Mouse (Mus musculus): ENCODE measurements around the gene Xpnpep1. TPM values are rescaled to one million over a fixed set of nuclear protein-coding genes. Genes with fewer than 3 reads are reported as not detected.

Gene Xpnpep1
- polyA plus RNA-seq, 1 experiment: 185 TPM

DNA sequence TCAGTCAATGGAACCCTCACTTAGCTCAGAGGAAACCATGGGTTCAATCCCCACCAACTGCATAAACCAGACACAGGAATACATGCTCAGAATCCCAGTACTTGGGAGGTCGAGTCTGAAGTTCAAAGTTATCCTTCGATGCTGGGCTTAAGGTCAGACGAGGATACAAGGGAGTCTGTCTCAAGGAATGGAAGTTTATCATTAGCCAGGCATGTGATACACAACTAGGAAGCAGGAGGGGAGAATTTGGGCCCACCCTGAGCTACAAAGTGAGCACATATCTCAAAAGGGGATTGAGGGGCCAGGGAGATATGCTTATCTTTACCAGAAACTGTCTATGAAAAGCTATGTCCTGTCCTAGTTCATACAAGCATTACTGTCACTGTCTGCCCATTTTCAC, 7.4 kb downstream of the Xpnpep1 start:
- peaks cover 2% of the 10 kb centered on the region for H3K4me1 ChIP-seq (ENCODE audit: control insufficient read depth, insufficient read depth, low read length)
- no peaks in the 10 kb centered on the region for H3K9me3 ChIP-seq (replicated peaks; ENCODE audit: control insufficient read depth, insufficient read depth, low read length, poor library complexity, severe bottlenecking)
- peaks cover 6% of the 10 kb centered on the region for H3K36me3 ChIP-seq (ENCODE audit: control insufficient read depth, insufficient read depth, low read length, poor library complexity, severe bottlenecking)

DNA sequence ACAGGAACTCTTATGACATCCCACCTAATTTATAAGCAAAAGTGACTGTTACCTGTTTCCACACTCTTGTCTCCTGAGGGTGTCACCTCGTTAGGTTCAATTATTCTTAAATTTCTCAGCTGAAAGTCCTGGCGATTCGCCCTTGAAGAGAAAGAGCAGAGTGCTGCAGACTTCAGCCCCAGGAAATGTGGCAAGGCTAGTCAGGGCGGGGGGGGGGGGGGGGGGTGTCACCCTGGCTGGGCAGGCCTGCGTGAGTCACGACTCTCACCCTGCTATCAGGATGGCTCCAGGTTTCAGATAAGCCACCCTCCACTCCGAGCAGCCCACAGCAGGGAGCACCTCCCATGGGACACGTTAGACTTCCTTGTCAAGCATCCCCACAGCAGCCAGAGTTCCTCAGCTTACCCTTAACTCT, 8.1 kb downstream of the Xpnpep1 start:
- Histone ChIP-seq H3K4me3 (ENCODE audit: low read depth, low read length) (no peak overlapping the region), H3K36me3 (ENCODE audit: control insufficient read depth, insufficient read depth, low read length, poor library complexity, severe bottlenecking) (peaks cover 6% of the 10 kb centered on the region), H3K27me3 (ENCODE audit: control insufficient read depth, insufficient read depth, low read length, poor library complexity, severe bottlenecking) (no peaks in the 10 kb centered on the region), H3K9ac (ENCODE audit: low read depth, poor library complexity, severe bottlenecking) (no peak overlapping the region), H3K4me1 (ENCODE audit: control insufficient read depth, insufficient read depth, low read length) (peaks cover 2% of the 10 kb centered on the region), H3K9me3 (replicated peaks; ENCODE audit: control insufficient read depth, insufficient read depth, low read length, poor library complexity, severe bottlenecking) (no peaks in the 10 kb centered on the region), H3K27ac (ENCODE audit: insufficient read depth, low read length) (no peak overlapping the region)
- no peak for TF ChIP-seq POLR2A (IDR thresholded peaks at IDR 0.05; ENCODE audit: insufficient read depth, low read length)

More for the DNA sequence above, 7.4 kb downstream of the Xpnpep1 start:
- no peaks in the 10 kb centered on the region for H3K27me3 ChIP-seq (ENCODE audit: control insufficient read depth, insufficient read depth, low read length, poor library complexity, severe bottlenecking)
- H3K9ac ChIP-seq (ENCODE audit: low read depth, poor library complexity, severe bottlenecking): no peak overlapping the region
- H3K27ac ChIP-seq (ENCODE audit: insufficient read depth, low read length): no peak overlapping the region
- no peak overlapping the region for H3K4me3 ChIP-seq (ENCODE audit: low read depth, low read length)
- no peak for TF ChIP-seq EP300 (IDR thresholded peaks at IDR 0.05; ENCODE audit: insufficient read depth, low read depth, low read length)
- TF ChIP-seq POLR2A (IDR thresholded peaks at IDR 0.05; ENCODE audit: insufficient read depth, low read length): no peak
- TF ChIP-seq CTCF (IDR thresholded peaks at IDR 0.05; ENCODE audit: low read depth, low read length): no peak

DNA sequence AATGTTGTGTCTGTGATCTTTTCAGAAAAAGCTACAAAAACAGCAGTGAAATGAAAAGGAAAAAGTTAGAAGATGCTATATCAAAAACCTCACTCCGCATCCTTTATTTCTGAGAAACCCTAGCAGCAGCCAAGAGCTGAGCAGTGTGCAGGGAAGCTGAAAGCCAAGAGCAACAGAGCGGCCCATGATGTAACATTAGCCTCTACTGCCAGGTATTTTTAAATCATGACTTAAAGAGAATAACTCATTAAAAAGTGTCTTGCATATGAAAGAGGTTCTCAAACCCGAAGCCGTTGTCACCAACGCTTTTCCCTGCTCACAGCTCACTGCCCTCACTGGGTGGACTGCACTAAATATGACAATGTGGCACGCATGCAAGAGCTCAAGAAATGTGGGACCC, 9.7 kb downstream of the Xpnpep1 start:
- H3K27ac ChIP-seq (ENCODE audit: insufficient read depth, low read length): no peak overlapping the region
- peaks cover 3% of the 10 kb centered on the region for H3K36me3 ChIP-seq (ENCODE audit: control insufficient read depth, insufficient read depth, low read length, poor library complexity, severe bottlenecking)
- TF ChIP-seq EP300 (IDR thresholded peaks at IDR 0.05; ENCODE audit: insufficient read depth, low read depth, low read length): no peak
- TF ChIP-seq POLR2A (IDR thresholded peaks at IDR 0.05; ENCODE audit: insufficient read depth, low read length): no peak
- no peak for TF ChIP-seq CTCF (IDR thresholded peaks at IDR 0.05; ENCODE audit: low read depth, low read length)
- no peaks in the 10 kb centered on the region for H3K27me3 ChIP-seq (ENCODE audit: control insufficient read depth, insufficient read depth, low read length, poor library complexity, severe bottlenecking)
- no peak overlapping the region for H3K4me3 ChIP-seq (ENCODE audit: low read depth, low read length)
- H3K9ac ChIP-seq (ENCODE audit: low read depth, poor library complexity, severe bottlenecking): no peak overlapping the region
- H3K9me3 ChIP-seq (replicated peaks; ENCODE audit: control insufficient read depth, insufficient read depth, low read length, poor library complexity, severe bottlenecking): no peaks in the 10 kb centered on the region
- peaks cover 2% of the 10 kb centered on the region for H3K4me1 ChIP-seq (ENCODE audit: control insufficient read depth, insufficient read depth, low read length)

DNA sequence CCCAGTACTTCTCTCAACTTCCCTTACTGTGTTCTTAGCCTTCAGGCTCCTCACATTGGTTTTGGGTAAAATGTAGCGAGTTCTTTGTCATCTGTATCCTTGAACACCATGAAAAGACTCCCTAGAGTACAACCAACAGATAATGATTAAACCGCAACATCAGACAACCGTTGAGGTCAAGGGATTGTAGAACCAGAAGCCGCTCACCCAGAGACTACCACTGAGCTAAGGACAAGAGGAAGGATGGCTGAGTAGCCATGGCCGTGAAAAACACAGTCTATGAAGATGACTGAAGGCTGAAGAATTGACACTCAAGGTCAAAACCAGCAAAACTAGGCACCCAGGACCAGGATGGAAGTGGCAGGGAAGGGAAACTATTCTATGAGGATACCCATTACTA, 10.3 kb downstream of the Xpnpep1 start:
- no peak overlapping the region; the same call in 1 of the 2 replicates for H3K27ac ChIP-seq (ENCODE audit: insufficient read depth, low read length)
- TF ChIP-seq POLR2A (IDR thresholded peaks at IDR 0.05; ENCODE audit: insufficient read depth, low read length): no peak
- no peak for TF ChIP-seq EP300 (IDR thresholded peaks at IDR 0.05; ENCODE audit: insufficient read depth, low read depth, low read length)
- TF ChIP-seq CTCF (IDR thresholded peaks at IDR 0.05; ENCODE audit: low read depth, low read length): no peak
- H3K4me1 ChIP-seq (ENCODE audit: control insufficient read depth, insufficient read depth, low read length): peaks cover 2% of the 10 kb centered on the region
- H3K9ac ChIP-seq (ENCODE audit: low read depth, poor library complexity, severe bottlenecking): no peak overlapping the region
- peaks cover 3% of the 10 kb centered on the region for H3K36me3 ChIP-seq (ENCODE audit: control insufficient read depth, insufficient read depth, low read length, poor library complexity, severe bottlenecking)
- H3K9me3 ChIP-seq (replicated peaks; ENCODE audit: control insufficient read depth, insufficient read depth, low read length, poor library complexity, severe bottlenecking): no peaks in the 10 kb centered on the region
- no peak overlapping the region for H3K4me3 ChIP-seq (ENCODE audit: low read depth, low read length)
- H3K27me3 ChIP-seq (ENCODE audit: control insufficient read depth, insufficient read depth, low read length, poor library complexity, severe bottlenecking): no peaks in the 10 kb centered on the region

DNA sequence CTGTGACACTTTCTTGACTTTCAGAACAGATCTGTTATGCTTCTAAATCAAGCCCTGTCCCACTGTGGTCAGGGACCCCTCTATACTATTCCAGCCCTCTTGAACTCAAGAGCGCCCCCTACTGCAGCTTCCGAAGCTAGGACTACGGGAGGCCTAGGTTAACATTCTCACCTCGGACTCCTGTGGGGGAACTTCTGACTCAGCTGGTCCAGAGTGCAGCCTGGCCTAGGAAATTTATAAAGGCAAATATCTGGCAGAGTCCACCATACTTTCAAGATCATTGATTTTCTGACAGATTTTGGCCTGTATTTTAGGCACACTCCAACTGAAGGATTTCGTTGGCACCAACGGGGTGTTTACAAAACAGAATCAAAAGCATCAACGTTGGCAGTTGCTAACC, 11.0 kb downstream of the Xpnpep1 start:
- H3K4me1 ChIP-seq (ENCODE audit: control insufficient read depth, insufficient read depth, low read length): peaks cover 5% of the 10 kb centered on the region
- H3K27ac ChIP-seq (ENCODE audit: insufficient read depth, low read length): no peak overlapping the region
- H3K27me3 ChIP-seq (ENCODE audit: control insufficient read depth, insufficient read depth, low read length, poor library complexity, severe bottlenecking): no peaks in the 10 kb centered on the region
- no peak overlapping the region for H3K9ac ChIP-seq (ENCODE audit: low read depth, poor library complexity, severe bottlenecking)
- peaks cover 3% of the 10 kb centered on the region for H3K36me3 ChIP-seq (ENCODE audit: control insufficient read depth, insufficient read depth, low read length, poor library complexity, severe bottlenecking)
- H3K4me3 ChIP-seq (ENCODE audit: low read depth, low read length): no peak overlapping the region
- no peaks in the 10 kb centered on the region for H3K9me3 ChIP-seq (replicated peaks; ENCODE audit: control insufficient read depth, insufficient read depth, low read length, poor library complexity, severe bottlenecking)
- TF ChIP-seq EP300 (IDR thresholded peaks at IDR 0.05; ENCODE audit: insufficient read depth, low read depth, low read length): no peak
- TF ChIP-seq CTCF (IDR thresholded peaks at IDR 0.05; ENCODE audit: low read depth, low read length): peak; percentile 62
- no peak for TF ChIP-seq POLR2A (IDR thresholded peaks at IDR 0.05; ENCODE audit: insufficient read depth, low read length)

DNA sequence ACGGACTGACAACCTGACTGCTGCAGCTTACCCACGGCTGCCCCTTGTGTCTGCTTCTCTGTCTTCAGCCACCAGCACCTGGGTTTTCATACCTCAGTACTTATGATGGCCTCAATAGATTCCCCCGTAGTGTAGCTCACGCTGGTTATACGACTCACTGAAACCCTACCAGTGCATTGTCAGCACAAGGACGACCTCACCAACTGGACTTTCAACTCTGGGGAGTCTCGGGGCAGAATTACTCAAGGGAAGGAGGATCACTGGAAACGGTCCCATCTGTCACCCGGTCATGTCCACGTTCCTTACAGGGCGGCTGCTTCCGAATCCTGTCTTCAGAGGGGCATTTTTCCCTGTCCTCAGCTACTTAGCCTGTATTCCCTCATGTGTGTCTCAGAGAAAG, 11.8 kb downstream of the Xpnpep1 start:
- Histone ChIP-seq H3K9me3 (replicated peaks; ENCODE audit: control insufficient read depth, insufficient read depth, low read length, poor library complexity, severe bottlenecking) (no peaks in the 10 kb centered on the region), H3K36me3 (ENCODE audit: control insufficient read depth, insufficient read depth, low read length, poor library complexity, severe bottlenecking) (peaks cover 3% of the 10 kb centered on the region), H3K4me3 (ENCODE audit: low read depth, low read length) (no peak overlapping the region), H3K4me1 (ENCODE audit: control insufficient read depth, insufficient read depth, low read length) (peaks cover 9% of the 10 kb centered on the region), H3K27ac (ENCODE audit: insufficient read depth, low read length) (no peak overlapping the region), H3K27me3 (ENCODE audit: control insufficient read depth, insufficient read depth, low read length, poor library complexity, severe bottlenecking) (no peaks in the 10 kb centered on the region), H3K9ac (ENCODE audit: low read depth, poor library complexity, severe bottlenecking) (no peak overlapping the region)
- TF ChIP-seq EP300 (IDR thresholded peaks at IDR 0.05; ENCODE audit: insufficient read depth, low read depth, low read length): no peak
- no peak for TF ChIP-seq POLR2A (IDR thresholded peaks at IDR 0.05; ENCODE audit: insufficient read depth, low read length)
- no peak for TF ChIP-seq CTCF (IDR thresholded peaks at IDR 0.05; ENCODE audit: low read depth, low read length)

All from ES-Bruce4 (cell line).